Mouse (Mus musculus): ENCODE measurements at regions not wholly inside any gene's neighbourhood (a gene's known extent, or its start where the extent isn't known, plus 50 kb on each side); places are given as distances from the start of the nearest gene placed in this dataset.

- TF ChIP-seq CTCF (IDR thresholded peaks at IDR 0.05; ENCODE audit: borderline replicate concordance, control insufficient read depth, extremely low read depth, insufficient read depth, low read length, poor library complexity) (no peak), POLR2A (IDR thresholded peaks at IDR 0.05; ENCODE audit: control insufficient read depth, extremely low read depth, insufficient read depth, low read length, poor library complexity) (no peak)
These were observed 217.8 kb downstream of the Rsl24d1 start for GRCm38 (mm10) chr9:73331066-73331465.
